In the genomic region with DNA sequence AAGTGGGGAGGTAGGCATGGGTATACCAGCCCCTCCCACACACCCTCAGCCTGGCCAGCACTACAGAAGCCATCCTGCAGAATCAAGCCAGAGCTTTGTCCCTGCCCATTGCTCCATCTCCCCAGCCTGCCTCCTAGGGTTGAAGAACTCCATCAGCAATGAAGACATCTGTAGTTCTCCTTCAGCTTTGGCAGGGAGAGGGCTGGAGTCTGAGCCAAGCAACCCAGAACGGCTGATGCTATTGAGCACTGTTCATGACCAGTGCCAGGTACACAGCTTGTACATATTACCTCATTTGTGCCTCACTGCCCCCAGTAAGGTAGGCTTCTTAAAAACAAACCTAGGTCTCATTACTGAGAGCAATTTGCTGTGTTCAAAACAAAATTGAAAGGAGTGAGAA, we compare ENCODE assay signal across 12 mouse cellular contexts.
"Had no signal": no experiment of that assay in that cellular context is flagged by ENCODE, and none has a peak within 500 bp of the region (broad histone marks: within the 10 kb centered on the region; RNA-seq: fewer than 3 reads in every experiment).

No protein-coding gene starts in this region.

- DNase-seq: gastrocnemius, adult 2 months; gastrocnemius, postnatal 10 days; gastrocnemius, postnatal 25 days; heart, adult 18-20 months; heart, postnatal 10 days; heart, postnatal 4 days; kidney, adult 18-20 months; kidney, adult 8-10 months; kidney, postnatal 10 days; kidney, postnatal 25 days; kidney, postnatal 4 days; lung, adult 18-20 months had no signal
